ENCODE assay signal across 7 mouse cellular contexts in the genomic region with DNA sequence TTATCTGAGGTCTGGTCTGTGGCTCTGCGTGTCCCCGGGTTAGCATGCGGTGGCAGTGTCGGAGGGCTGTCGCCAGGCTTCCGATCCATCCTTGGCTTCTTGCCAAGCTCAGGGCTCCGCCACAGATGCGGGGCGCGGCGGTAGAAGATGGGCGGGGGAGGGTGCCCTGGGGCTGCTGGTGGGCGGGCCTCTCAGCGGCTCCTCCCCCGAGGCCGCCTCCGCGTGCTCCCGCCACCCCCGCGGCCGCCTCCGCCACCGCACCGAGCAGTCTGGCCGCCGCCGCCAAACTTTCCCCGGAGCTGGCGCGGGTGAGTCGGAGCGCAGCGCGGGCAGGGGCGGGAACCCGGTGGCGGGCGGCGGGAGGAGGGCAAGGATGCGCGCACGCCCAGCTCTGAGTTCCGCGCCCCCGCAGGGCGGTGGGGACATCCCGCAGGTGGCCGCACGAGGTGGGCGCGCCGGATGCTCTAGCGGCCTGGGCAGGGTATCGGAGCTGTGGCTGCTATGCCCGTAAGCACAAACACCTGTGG. TPM values are rescaled to one million over a fixed set of nuclear protein-coding genes. Genes with fewer than 3 reads are reported as not detected.
A peak's percentile ranks its signal among the peaks of the same experiment; 100 is the strongest.
DNase-seq lines count a peak whose midpoint lies in the region; TF ChIP-seq lines count a peak whose summit lies in the region.

Hrh1 (plus strand) TSS at position 246 of the 527 bp plus-strand sequence.

- peaks cover 0 to 4% of the 10 kb centered on the region in 2 experiments; a peak in 1 of 4 replicates for H3K4me1 ChIP-seq in ES-E14 (ENCODE audit: control insufficient read depth in 2 of 2, insufficient read depth in 2 of 2, low read length in 2 of 2, poor library complexity in 1 of 2)
- no peaks in the 10 kb centered on the region for H3K4me1 ChIP-seq in embryonic fibroblast, embryonic 13.5 days (ENCODE audit: control insufficient read depth, insufficient read depth, low read length)
- H3K4me1 ChIP-seq in midbrain, embryonic 10.5 days = peaks cover 25% of the 10 kb centered on the region
- H3K4me1 ChIP-seq in testis, adult 2 months (ENCODE audit: control insufficient read depth, insufficient read depth, low read length) = peaks cover 5% of the 10 kb centered on the region

- peak within 1 kb of the TSS; percentile 62 to 91 for H3K4me3 ChIP-seq in ES-E14 (ENCODE audit: insufficient read depth in 1 of 2, low read depth in 1 of 2, low read length in 2 of 2, poor library complexity in 1 of 2, severe bottlenecking in 1 of 2)
- peak within 1 kb of the TSS; percentile 31 for H3K4me3 ChIP-seq in embryonic fibroblast, embryonic 13.5 days (ENCODE audit: insufficient read depth, low read length)
- H3K4me3 ChIP-seq in midbrain, embryonic 10.5 days = peak within 1 kb of the TSS; percentile 72
- H3K4me3 ChIP-seq in testis, adult 2 months (ENCODE audit: control insufficient read depth, low read depth, low read length) = peak within 1 kb of the TSS; percentile 44

- intact Hi-C loops in left cerebral cortex, postnatal 4 days (cut with DNase I) = no loop called here

- no peaks in the 10 kb centered on the region for H3K36me3 ChIP-seq in ES-E14 (ENCODE audit: control insufficient read depth, insufficient read depth, low read length, poor library complexity, severe bottlenecking)
- no peaks in the 10 kb centered on the region for H3K36me3 ChIP-seq in midbrain, embryonic 10.5 days
- H3K36me3 ChIP-seq in testis, adult 2 months (ENCODE audit: control insufficient read depth, insufficient read depth, low read length) = no peaks in the 10 kb centered on the region

- peak; percentile 41 for DNase-seq in ES-E14 (ENCODE audit: low read depth, low spot score)
- DNase-seq in adrenal gland, postnatal 10 days = peak; percentile 52
- DNase-seq in heart, postnatal 4 days = peak; percentile 41
- DNase-seq in left cerebral cortex, postnatal 4 days = peak; percentile 75
- peak; percentile 56 for DNase-seq in midbrain, embryonic 10.5 days (ENCODE audit: low spot score)

- peaks cover 71% of the 10 kb centered on the region for H3K27me3 ChIP-seq in midbrain, embryonic 10.5 days (ENCODE audit: low read depth, poor library complexity, severe bottlenecking)
- H3K27me3 ChIP-seq in testis, adult 2 months (ENCODE audit: control insufficient read depth, insufficient read depth, low read length) = peaks cover 2% of the 10 kb centered on the region; the same call in 1 of the 2 replicates

- no peak for TF ChIP-seq POLR2A in embryonic fibroblast, embryonic 13.5 days (IDR thresholded peaks at IDR 0.05; ENCODE audit: low read depth, low read length)
- TF ChIP-seq POLR2A in testis, adult 2 months (IDR thresholded peaks at IDR 0.05; ENCODE audit: control insufficient read depth, low read depth, low read length) = no peak

- no peak for TF ChIP-seq CTCF in embryonic fibroblast, embryonic 13.5 days (IDR thresholded peaks at IDR 0.05; ENCODE audit: borderline replicate concordance, insufficient read depth, low read length)
- TF ChIP-seq CTCF in testis, adult 2 months (IDR thresholded peaks at IDR 0.05; ENCODE audit: control insufficient read depth, insufficient read depth, insufficient replicate concordance, low read depth, low read length) = no peak

- WGBS in midbrain, embryonic 10.5 days = under 1% methylated on average over 56 of the region's 56 CpGs

- no peak within 1 kb of the TSS for H3K27ac ChIP-seq in ES-E14 (ENCODE audit: insufficient read depth, low read depth, low read length, poor library complexity, severe bottlenecking)
- no peak within 1 kb of the TSS for H3K27ac ChIP-seq in embryonic fibroblast, embryonic 13.5 days (ENCODE audit: insufficient read depth, low read length)
- peak within 1 kb of the TSS; percentile 72 for H3K27ac ChIP-seq in midbrain, embryonic 10.5 days (replicated peaks)
- H3K27ac ChIP-seq in testis, adult 2 months (ENCODE audit: control insufficient read depth, insufficient read depth, low read depth, low read length) = no peak within 1 kb of the TSS

- in situ Hi-C loops in ES-E14 (cut with MboI; ENCODE audit: low sequenced_read_pairs in 2 of 2, unreplicated experiment in 2 of 2) = no loop called here

- no peaks in the 10 kb centered on the region for H3K9me3 ChIP-seq in ES-E14 (ENCODE audit: control insufficient read depth, insufficient read depth, low read depth, low read length)
- H3K9me3 ChIP-seq in midbrain, embryonic 10.5 days (replicated peaks) = no peaks in the 10 kb centered on the region

- H3K9ac ChIP-seq in ES-E14 (ENCODE audit: insufficient read depth, low read depth, low read length, poor library complexity, severe bottlenecking) = peak within 1 kb of the TSS; percentile 73

TF ChIP-seq in ES-E14, 5 proteins besides CTCF, POLR2A, EP300 and RAD21:
- no peak for TF ChIP-seq MAFK (IDR thresholded peaks at IDR 0.05; ENCODE audit: insufficient read depth, low read depth, low read length)
- no peak for TF ChIP-seq HCFC1 (IDR thresholded peaks at IDR 0.05; ENCODE audit: borderline replicate concordance, insufficient read depth, low read length)
- no peak for TF ChIP-seq ZC3H11A (IDR thresholded peaks at IDR 0.05; ENCODE audit: borderline replicate concordance, low read depth, low read length)
- no peak for TF ChIP-seq ZNF384 (IDR thresholded peaks at IDR 0.05; ENCODE audit: low read depth, low read length)
- no peak for TF ChIP-seq CHD2 (IDR thresholded peaks at IDR 0.05; ENCODE audit: low read depth, low read length)

RNA-seq across cellular contexts. Expression of gene Hrh1, which starts in this region (rescaled TPM):
- 0.94 and 1.2 TPM in 2 replicates for total RNA-seq in ES-E14 (2012; rRNA removed)
- total RNA-seq in adrenal gland, postnatal 10 days (2021) = under 1 TPM; 0.84 to 0.97 TPM
- polyA plus RNA-seq in embryonic fibroblast, embryonic 13.5 days (2011; ENCODE audit: insufficient read length, low read depth, missing spikeins) = 0.17 and 0.23 TPM in 2 replicates
- under 1 TPM; 0.14 TPM for total RNA-seq in heart, postnatal 4 days (2021)
- 1 to 10 TPM; 4.9 to 5.1 TPM for total RNA-seq in left cerebral cortex, postnatal 4 days (2021)
- polyA plus RNA-seq in midbrain, embryonic 10.5 days (2016; fragmentation: Nextera tagmentation; extraction: Ambion mirVana) = 0.04 and 0.15 TPM in 2 replicates
- 0.48 and 0.73 TPM in 2 replicates for polyA plus RNA-seq in testis, adult 2 months (2012; rRNA removed)

Comparison
In these comparisons a context has a peak if more than half of its experiments do, and no peak if none do; other contexts are left out.
1. Peak in DNase-seq in adrenal gland, postnatal 10 days; RNA of the gene not detected or under 1 TPM.
2. Peak in DNase-seq in heart, postnatal 4 days; RNA of the gene not detected or under 1 TPM.
3. Peak in DNase-seq, H3K4me3 ChIP-seq and H3K27ac ChIP-seq in midbrain, embryonic 10.5 days; RNA of the gene not detected or under 1 TPM.